Mouse (Mus musculus) fat pad, adult 2 months (tissue): Measurements from ENCODE around the gene Chd5.

Experiments used
- DNase-seq: peaks from one replicate; pipeline ENCODE4 v3.0.0-alpha.2; 2011; ENCODE audit warnings: low read depth, low spot score; ENCODE audit errors: extremely low read depth

Chd5 gene

DNA sequence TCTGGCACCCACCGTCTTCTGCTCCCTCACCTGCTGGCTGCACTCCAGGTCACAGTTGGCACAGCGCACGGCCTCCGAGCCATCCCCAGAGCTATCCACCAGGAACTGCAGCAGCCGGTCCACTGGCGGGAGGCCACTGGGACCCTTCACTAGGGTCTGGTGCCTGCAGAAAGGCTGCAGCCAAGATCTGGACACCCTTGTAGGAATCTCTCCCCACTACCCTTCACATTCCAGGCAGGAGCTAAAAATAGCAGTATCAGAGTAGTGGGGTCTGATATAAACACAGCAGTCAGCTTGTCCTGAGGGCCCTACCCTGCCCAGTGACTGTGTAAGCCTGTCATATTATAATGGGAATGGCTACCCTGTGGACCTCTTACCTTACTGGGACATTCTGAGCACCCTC is 20.8 kb upstream of the Chd5 start:
- DNase-seq = no peak

DNA sequence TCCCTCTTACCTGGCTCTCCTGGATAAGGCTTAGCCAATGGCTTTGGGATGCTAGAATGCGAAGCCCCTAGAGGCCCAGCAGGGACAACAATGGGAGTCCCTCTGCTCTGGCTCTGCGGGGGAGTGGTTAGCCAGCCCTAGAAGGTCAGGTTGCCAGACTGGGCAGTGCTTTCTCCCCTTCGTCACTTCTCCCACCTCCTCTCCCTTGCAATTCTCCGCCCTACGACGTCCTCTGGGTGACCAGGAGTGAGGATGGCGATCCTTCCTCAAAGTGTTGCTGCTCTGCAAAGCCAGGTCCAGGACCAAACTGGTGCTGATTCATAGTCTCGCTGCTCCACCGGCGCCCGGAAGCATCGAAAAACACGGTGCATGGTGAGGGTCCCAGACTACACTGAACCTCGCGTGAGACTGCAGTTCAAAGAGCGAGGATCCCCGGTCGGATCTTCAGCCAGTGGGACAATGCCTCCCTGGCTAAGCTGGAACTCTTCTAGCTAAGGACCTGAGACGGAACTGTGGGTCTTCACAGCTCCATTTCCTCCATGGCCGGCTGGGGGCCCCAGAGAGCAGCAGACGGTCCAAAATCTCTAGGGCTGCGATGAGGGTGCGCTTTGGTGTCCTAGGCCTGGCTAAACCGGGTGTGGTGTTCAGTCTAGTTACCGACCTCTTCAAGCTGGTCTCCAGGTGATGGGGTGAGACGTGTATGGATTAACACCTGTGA is 19.8 kb upstream of the Chd5 start, which contains the start of gene Rnf207:
Gene Rnf207, minus strand, starts transcription at position 477 of the 718 bp plus-strand sequence.
- DNase-seq = no peak

DNA sequence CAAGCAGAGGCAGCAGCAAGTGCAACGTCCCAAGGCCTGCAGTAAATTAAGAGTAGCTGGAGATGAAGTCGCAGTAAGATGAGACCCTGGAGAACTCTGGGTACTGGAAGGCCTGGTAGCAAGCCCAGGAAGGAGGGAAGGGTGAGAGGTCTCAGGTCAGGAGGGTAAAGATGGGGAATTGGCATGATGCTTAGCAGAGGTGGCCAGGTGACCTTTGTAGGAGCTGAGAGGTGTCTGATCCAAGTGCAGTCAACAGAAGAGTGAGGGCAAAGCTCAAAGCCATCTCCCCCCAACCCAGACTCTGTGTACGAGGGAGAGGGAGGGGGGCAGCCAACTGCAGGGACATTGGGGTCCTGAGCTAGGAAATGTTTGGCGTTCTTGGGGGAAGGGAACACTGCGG is 17.0 kb upstream of the Chd5 start:
- no peak for DNase-seq

DNA sequence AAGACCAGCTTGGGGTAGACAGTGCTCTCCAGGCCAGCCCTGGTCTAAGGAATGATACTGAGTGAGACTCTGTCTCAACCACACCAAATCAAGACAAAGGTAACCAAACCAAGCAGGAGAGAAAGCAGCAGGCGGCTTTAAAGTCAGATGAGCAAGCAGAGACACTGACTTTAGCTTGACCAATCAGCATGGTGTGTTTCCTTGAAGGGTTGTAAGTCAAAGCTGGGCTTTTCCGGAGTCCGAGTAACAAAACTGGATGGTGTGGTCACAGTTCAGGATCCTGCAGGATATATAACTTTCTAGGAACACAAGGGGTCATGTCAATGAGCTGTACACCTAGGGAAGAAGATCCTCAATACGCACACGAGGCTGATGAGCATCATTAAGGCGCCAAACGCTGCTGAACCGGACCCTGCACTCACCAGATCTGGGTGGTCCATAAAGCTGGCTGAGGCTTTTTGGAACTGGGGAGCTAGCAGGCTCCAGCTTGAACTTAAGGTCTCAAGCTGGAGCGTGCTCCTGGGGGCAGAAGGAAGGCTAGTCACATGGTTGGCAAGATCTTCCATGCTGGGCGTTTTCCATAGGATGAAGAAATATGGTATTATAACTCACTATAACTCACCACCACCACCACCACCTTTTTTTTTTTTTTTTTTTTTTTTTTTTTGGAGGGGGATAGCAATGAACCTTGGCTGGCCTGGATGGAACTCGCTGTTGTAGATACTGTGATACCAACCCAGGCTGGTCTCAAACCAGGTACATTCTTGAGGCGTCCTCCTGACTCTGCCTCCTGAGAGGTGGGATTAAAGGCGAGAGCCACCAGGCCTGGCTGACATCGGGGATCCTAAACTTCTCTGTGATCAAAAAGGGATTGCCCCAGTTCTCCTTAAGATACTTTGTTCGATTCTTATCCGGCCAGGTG is 13.5 kb upstream of the Chd5 start:
- no peak for DNase-seq

DNA sequence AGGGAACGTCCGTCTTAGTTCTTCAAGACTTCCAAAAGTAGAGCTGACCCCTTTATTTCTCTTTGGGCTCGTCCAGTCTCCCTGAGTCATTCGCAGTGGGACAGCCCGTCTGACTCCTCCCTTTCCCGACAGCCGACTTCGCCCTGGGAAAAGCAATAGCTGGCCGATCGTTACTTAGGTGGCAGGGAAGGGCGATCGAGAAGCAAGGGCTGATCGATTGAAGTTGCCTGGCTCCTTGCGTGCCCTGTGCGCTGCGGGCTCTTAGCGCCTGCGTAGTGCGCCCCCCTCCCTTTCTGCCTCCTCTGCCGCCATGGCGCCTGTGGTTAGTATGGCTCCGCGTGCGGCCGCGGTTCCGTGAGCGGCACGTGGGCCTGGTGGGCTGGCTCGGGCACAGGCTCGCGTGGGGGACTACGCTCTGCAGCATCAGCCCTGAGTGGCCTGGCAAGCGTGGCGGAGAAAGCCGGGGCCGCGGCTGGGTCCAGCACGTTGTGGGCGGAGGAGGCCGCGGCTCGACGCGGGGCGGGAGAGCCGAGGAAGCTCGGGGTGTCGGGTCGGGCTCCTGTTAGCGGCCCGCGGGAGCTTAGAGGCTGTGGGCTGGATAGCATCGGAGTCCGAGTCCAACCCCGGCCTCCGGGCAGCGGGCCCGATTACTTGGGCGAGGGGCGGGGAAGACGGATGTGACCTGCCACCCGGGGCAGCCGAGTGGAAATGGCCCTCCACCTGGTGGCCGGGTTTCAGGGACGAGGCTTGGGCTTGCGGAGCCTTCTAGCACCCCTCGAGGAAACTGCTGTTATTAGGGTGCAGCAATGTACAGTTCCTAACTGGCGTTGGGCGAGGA is 12.7 kb upstream of the Chd5 start, which contains the start of gene Rpl22:
Gene Rpl22, plus strand, starts transcription at position 169 of the 838 bp plus-strand sequence.
- DNase-seq = peak; percentile 93

DNA sequence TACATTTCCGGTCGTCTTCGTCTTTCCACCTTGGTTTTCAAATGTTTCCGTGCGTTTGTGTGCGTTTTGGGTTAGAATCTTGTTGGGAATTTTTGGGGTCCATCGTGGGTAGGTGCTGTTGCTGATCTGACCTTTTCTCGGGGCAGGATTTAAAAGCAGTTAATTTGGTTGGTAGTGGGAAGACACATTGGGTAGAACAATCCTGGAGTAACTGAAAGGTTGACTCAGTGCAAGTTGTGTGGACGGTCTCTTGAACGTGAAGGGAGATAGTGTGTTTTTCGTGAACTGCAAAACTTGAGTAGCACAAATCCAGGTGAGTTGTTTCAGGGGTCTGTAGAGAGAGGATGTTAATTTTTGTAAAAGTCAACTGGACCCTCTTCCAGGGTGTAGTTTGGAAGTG is 11.9 kb upstream of the Chd5 start:
- DNase-seq = no peak

DNA sequence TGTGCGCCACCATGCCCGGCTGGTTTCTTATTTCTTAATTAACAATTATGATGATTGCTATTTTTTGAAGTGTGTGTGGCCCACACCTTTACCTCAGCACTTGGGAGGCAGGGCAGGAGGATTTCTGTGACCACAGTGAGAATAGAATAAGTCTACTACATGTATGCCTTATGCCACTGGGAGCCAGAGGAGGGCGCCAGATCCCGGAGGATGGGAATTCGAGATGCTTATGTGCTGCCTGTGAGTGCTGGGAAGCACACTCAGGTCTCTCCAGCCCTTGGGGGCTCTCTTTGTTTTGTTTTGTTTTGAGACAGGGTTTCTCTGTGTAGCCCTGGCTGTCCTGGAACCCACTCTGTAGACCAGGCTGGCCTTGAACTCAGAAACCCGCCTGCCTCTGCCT is 9.8 kb upstream of the Chd5 start:
- DNase-seq = no peak

DNA sequence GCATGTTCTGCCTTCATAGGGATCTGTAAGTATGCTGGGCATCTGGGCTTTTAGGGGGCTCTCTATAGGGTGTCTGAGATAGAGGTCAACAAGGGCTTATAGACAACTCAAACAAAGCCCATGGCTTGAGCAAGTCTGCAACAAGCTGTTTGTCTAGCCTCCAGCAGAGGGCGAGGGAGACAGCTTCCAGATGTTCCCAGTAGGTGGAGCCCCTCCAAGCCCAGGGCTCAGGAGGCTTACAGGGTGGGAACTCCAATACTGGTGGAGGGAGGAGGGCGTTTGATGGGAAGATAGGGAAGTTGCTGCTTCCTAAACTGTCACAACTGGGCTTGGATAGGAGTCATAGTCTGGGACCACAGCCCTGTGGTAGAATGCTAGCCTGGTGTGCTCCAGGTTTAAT is 5.5 kb upstream of the Chd5 start:
- DNase-seq = no peak

DNA sequence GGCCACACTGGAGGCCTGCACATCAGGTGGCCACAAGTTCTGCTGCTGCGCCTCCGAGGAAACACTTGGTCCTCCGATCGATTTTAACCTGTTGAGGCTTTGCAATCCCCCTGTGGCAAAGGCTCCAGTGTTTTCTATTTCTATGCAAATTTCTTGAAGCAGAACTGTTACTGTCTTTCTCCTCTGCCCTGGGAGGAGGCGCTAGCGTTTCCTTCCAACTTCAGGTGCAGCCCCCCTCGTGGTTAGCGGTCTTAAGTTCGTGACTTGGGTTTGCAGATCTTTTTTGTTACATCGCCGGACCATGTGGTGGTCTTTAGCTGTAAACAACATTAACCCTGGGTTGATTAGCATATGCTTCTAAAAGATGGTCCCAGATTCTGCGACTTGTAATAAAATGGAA is 4.9 kb upstream of the Chd5 start:
- DNase-seq = no peak

DNA sequence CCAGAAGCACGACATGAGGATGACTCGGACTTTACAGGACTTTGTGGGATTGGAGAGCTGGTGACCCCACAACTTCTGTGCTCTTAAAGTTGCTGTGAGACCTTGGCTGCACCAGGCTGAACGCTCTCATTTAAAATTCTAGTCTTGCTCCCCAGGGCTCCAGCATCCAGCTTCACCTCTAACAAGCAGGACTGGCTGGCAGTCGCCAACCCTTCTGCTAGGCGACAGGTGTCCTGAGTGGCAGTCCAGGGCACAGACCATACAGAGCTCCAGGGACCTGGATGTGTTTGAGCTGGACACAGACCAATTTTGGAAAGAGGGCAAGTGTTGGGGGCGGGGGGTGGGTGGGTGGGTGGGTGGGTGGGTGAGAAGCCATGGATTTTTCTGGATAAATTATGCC is 679 bp upstream of the Chd5 start:
- no peak for DNase-seq

DNA sequence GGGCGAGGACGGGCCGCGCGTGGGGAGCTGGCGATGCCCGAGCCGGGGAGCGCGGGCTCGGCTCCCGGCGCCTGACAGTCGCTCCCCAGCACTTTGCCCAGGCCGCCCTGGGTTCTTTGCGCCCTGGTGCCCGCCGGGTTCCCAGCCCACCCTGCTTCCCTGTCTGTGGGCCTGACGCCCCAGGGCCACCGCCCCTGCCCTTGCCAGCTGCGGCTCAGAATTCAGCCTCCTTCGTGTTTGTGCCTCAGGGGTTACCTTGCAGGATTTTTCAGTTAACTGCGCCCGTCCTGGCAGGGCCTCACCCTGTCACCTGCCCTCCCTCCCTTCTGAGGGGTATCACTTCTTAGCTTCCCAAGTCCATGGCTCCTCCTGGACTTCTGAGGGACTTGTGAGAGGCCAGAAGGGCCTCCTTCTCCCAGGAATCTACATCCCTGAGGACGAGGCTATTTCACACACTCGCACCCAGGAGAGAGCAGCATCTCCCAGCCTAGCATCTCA is 891 bp downstream of the Chd5 start:
- DNase-seq = no peak

DNA sequence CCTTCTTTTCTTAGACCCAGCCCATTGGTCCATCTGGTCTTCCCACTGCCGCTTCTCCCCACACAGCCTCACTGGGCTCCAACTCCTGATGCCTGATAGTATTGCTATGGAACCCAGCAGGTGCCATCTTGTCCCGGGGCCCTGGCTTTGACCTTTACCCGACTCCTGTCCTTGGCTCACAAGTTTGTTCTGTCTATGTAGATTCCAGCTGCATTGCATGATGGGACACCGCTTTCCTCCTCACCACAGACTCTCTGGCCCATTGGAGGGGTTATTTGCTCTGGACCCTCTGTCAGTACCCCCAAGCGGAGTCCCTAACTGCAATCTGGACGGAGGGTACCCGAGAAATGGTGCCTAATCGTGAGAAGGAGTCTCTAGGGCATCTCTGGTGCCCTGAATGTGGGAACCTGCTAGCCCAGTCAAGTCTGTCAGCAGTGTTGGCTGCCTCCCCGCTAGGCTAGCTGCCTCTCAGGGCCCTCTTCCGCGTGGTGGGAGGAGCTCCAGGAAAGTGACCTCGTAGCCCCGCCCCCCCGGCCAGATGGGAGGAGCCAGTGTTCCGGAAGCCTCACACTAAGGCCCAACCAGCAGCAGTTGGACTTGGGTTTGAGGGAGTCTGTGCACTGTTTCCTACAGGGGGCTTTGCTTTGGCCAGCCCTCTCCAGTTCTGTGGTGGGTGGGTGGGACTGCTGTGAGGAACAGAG is 2.3 kb downstream of the Chd5 start:
- no peak for DNase-seq

DNA sequence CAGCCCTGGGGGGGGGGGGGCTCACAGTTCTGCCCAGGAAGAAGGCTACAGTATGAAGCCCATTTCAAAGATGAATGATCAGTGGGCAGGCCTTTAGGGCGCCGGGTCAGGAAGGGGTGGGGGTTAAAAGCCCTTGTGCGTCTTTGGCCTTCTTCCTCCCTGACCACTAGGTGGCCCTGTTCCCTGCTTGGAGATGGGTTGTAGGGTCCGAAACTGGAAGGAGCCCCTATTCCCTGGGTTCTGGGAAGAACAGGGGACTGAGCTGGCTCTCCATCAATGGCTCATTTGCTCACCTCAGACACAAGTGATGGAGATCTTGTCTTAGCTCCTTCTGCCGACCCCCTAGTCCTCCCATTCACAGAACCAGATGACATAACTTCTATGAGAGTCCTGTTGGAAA is 4.8 kb downstream of the Chd5 start:
- DNase-seq = no peak

DNA sequence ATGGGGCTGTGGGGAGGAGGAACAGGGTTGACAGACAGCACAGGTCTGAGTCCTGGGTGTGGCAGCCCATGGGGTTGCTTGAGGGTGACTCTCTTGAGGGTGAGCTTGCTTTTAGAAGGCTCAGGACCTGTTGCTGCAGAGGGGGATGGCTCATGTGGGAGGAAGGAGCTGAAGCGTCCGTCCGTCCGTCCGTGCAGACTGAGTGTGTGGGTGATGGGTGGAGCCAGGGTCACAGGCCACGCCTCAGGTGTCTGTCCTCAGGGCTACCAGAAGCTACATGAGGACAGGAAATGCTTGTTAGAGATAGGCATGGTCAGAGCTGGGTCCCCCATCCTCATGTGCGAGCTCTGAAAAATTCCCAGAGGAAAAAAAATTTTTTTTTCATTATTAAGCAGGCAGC is 6.2 kb downstream of the Chd5 start:
- no peak for DNase-seq

DNA sequence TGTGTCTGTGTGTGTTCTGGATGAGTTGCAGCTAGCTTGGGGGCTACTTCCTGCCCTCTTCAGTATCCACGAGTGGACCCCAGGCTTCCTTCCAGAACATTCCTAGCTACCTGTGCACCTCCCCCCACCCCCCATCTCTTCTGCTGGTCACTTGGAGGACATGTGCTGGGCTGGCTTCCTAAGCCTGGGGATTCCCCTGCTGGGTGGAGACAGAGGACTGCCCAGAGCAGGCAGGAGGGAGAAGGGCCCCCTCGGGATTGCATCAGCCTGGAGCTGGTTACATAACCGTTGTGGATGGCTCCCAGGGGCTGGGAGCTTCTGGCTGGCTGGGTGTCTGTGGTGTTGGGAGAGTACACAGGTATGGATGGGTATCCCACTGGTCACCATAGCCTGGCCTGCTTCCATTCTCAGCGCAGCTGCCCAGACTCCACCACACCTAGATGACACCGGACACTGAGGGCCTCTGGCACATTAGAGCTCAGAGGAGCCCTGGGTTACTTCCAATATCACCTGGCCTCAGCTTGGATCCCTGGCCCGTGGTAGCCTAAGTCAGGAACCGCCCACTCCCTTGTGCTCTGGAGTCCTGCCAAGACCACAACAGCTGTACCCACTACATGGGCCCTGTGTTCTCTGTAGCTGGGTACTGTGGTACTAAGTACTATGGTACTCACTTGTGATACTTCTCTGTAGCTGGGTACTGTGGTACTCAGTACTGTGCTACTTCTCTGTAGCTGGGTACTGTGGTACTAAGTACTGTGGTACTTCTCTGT is 6.9 kb downstream of the Chd5 start:
- no peak for DNase-seq

DNA sequence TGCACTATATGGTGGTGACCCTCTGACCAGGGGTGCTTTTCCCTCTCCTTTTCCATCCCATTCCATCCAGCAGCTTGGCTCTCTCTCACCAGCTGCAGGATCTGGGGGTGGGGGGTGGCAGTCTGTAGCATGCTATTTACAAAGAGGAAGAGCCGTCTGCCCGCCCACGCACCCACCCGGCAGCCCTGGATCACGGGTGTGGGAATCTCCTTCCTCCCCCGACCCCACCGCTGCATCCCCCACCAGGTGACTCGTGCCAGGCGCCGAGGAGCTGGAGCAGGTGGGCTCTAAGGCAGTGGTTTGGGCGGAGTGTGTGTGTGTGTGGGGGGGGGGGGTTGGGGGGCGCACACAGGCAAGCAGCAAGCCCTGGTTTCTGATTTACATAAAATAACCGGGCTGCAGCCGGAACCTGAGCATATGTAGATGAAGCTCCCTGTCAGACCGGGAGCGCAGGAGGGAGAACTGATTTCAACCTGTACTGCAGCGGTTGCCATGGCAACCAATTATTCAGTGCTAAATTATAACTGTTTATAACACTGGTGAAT is 11.5 kb downstream of the Chd5 start:
- DNase-seq = no peak

DNA sequence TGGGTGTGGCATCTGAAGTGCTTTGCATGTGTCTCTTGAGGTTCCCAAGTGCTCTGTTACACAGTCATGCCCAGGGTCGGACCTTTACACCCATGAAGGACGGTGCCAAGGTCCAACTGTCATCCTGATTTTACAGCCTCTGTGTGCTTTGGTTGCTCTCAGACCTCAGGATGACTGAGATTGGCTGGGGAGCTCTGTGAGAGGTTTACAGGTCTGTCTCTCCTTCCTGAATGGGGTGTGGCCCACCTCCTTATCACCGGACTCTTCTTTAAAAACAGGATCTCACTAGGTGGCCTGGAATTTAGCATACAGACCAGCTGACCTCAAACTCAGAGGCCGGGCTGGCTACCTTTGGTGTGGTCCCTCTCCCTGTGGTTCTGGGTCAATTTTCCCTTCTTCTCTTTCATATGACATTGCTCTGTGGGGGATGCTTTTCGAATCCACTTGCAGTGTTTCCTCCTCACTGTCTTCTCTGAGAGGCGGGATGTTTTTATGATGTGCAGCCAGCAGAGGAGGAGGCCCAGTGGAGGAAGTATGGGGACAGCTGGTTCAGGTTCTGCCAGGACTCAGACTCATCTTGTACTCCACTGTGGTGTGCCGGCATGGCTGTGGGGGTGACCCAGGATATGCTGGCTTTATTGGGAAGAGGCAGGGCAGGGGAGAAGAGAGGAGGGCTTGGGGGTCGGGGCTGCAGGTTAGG is 12.4 kb downstream of the Chd5 start:
- DNase-seq = no peak

DNA sequence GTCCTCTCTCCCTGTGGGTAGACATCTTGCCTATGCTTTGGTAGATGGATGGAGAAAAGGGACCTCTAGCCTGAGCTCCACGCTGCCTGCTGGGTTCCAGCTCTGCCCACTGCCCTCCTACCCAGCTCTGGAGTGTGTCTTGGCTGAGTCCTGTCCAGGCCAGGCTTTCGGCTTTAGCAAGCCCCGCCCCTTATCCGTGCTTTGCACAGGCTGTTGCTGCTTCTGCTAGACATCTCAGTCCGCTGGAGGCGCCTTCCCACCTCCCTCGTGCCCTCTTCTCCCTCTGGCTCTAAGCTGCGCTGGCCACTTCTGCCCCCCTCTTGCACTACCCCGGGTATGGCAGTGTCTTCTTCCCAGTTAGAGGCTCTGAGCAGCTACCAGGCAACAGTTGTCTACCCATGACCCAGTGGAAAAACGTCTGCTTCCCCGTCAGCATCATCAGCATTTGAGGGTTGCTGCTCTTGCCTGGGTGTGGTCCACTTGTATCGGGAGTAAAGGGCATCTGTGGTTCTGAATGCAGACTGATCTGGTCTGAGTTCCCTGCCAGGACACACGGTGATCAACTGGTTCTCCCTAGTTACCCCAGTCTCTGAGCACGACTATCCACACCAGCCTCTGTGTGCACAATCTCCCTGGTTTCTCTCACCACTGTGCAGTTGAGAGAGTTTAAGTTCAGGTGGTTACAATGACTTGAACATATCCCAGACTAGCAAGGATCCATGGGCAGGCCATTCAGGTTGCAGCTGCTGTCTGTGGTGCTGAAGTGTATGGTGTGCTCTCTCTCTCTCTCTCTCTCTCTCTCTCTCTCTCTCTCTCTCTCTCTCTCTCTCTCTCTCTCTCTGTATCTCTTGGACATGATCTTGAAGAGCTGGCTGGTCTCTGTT is 13.2 kb downstream of the Chd5 start:
- no peak for DNase-seq
